Mouse (Mus musculus) heart, adult 2 months (tissue): ENCODE measurements around the gene Srrm4. TPM values are rescaled to one million over a fixed set of nuclear protein-coding genes. Genes with fewer than 3 reads are reported as not detected.

ENCODE experiments used
- DNase-seq, 2 experiments: peaks; one replicate each; pipeline ENCODE4 v3.0.0; 2021
- H3K27ac ChIP-seq: fragments of 200-600 bp; 2 replicates; pipeline ENCODE4 v1.8.1; 2022
- H3K27me3 ChIP-seq: fragments of 200-500 bp; 2 replicates; pipeline ENCODE4 v1.6.1; 2012; ENCODE audit warnings: mild to moderate bottlenecking, low read length, inconsistent platforms, mixed read lengths; ENCODE audit not compliant: control insufficient read depth, insufficient read depth
- H3K36me3 ChIP-seq: fragments of 200-500 bp; 2 replicates; pipeline ENCODE4 v1.6.1; 2012; ENCODE audit warnings: low read length, inconsistent platforms; ENCODE audit not compliant: control insufficient read depth, insufficient read depth
- H3K4me1 ChIP-seq: fragments of 200-500 bp; 2 replicates; pipeline ENCODE4 v1.6.1; 2011; ENCODE audit warnings: low read length; ENCODE audit not compliant: control insufficient read depth, insufficient read depth
- H3K4me3 ChIP-seq: fragments of 200-600 bp; 2 replicates; pipeline ENCODE4 v1.8.1; 2022
- H3K79me2 ChIP-seq: fragments of 200-500 bp; replicated peaks from 2 replicates; pipeline ENCODE4 v1.6.1; 2012; ENCODE audit warnings: mild to moderate bottlenecking, inconsistent platforms, low read length, moderate library complexity, mixed read lengths; ENCODE audit not compliant: control insufficient read depth, insufficient read depth
- H3K9ac ChIP-seq: fragments of 200-500 bp; 2 replicates; pipeline ENCODE4 v1.6.1; 2012; ENCODE audit warnings: low read depth, mild to moderate bottlenecking, control low read depth, inconsistent platforms, low read length, mixed read lengths
- CTCF ChIP-seq: fragments of 200-600 bp; IDR thresholded peaks from 2 replicates; pipeline ENCODE4 v1.8.1; 2022; ENCODE audit warnings: antibody characterized with exemption, mild to moderate bottlenecking, moderate library complexity
- EP300 ChIP-seq: fragments of 200-500 bp; IDR thresholded peaks from 2 replicates; pipeline ENCODE4 v1.6.1; 2011; ENCODE audit warnings: low read depth, low read length, control low read depth; ENCODE audit not compliant: insufficient read depth
- POLR2A ChIP-seq: fragments of 200-500 bp; IDR thresholded peaks from 2 replicates; pipeline ENCODE4 v1.6.1; 2011; ENCODE audit warnings: mild to moderate bottlenecking, low read depth, low read length, control low read depth; ENCODE audit not compliant: insufficient read depth
- WGBS: fragments of 180-500 bp; shearing (Covaris S2); methylation state at CpG from one replicate; pipeline ENCODE4 v1.1.7; 2018; 5-methylcytosine and 5-hydroxymethylcytosine counted together
- intact Hi-C: fragments of 180-260 bp; cut with DNase I; formaldehyde crosslinking; loops from one replicate; pipeline ENCODE4 v1.15.1; 2025
- polyA plus RNA-seq: library from polyadenylated mRNA; depleted of rRNA; stranded (reverse); fragments of >200 nt; gene quantifications from 2 replicates; pipeline ENCODE4 v1.2.3, GENCODE M21; 2012
- total RNA-seq, 2 experiments: library from RNA; stranded (reverse); gene quantifications; 2 replicates each; pipeline ENCODE4 v1.2.3; 2021

Srrm4 gene
- total and polyA plus RNA-seq, 3 experiments, result 7.7 to 12.2 (median 9.3) TPM

- TF ChIP-seq EP300 (no peak), POLR2A (no peak), CTCF (no peak)
- H3K79me2 ChIP-seq, result no peaks in the 10 kb centered on the region
- H3K27ac ChIP-seq, result no peak overlapping the region
- no peak for DNase-seq
- intact Hi-C loops, result no loop called here
- H3K4me3 ChIP-seq, result no peak overlapping the region
- no peaks in the 10 kb centered on the region for H3K36me3 ChIP-seq
- H3K9ac ChIP-seq, result no peak overlapping the region
- no peaks in the 10 kb centered on the region for H3K27me3 ChIP-seq
- no peaks in the 10 kb centered on the region for H3K4me1 ChIP-seq
- WGBS, result 50% methylated on average over 4 of the region's 4 CpGs
Observed at GRCm38 (mm10) chr5:116526324-116526723, 65.3 kb downstream of the Srrm4 start.

- Histone ChIP-seq H3K4me3 (no peak overlapping the region), H3K27ac (no peak overlapping the region), H3K36me3 (no peaks in the 10 kb centered on the region), H3K27me3 (no peaks in the 10 kb centered on the region), H3K9ac (no peak overlapping the region), H3K79me2 (no peaks in the 10 kb centered on the region), H3K4me1 (no peaks in the 10 kb centered on the region)
- TF ChIP-seq CTCF (no peak), POLR2A (no peak), EP300 (no peak)
- 70% methylated on average over 8 of the region's 8 CpGs for WGBS
- intact Hi-C loops, result no loop called here
- DNase-seq, result no peak
Observed at GRCm38 (mm10) chr5:116525308-116525707, 66.3 kb downstream of the Srrm4 start.

- intact Hi-C loops, result no loop called here
- no peak overlapping the region for H3K4me3 ChIP-seq
- no peak overlapping the region for H3K9ac ChIP-seq
- DNase-seq, result no peak
- no peaks in the 10 kb centered on the region for H3K36me3 ChIP-seq
- H3K79me2 ChIP-seq, result no peaks in the 10 kb centered on the region
- H3K27ac ChIP-seq, result no peak overlapping the region
- no peaks in the 10 kb centered on the region for H3K4me1 ChIP-seq
- WGBS, result 84% methylated on average over 8 of the region's 8 CpGs
- TF ChIP-seq POLR2A (no peak), EP300 (no peak), CTCF (no peak)
- no peaks in the 10 kb centered on the region for H3K27me3 ChIP-seq
Observed at GRCm38 (mm10) chr5:116523553-116523952, 68.1 kb downstream of the Srrm4 start.

GRCm38 (mm10) chr5:116523079-116523478 is 68.5 kb downstream of the Srrm4 start:
- TF ChIP-seq POLR2A, result no peak
- TF ChIP-seq CTCF, result no peak
- no peak for TF ChIP-seq EP300

GRCm38 (mm10) chr5:116522273-116522672 is 69.3 kb downstream of the Srrm4 start:
- H3K79me2 ChIP-seq, result no peaks in the 10 kb centered on the region
- H3K4me3 ChIP-seq, result no peak overlapping the region
- no peak overlapping the region for H3K9ac ChIP-seq
- no peak overlapping the region for H3K27ac ChIP-seq
- 68% methylated on average over 11 of the region's 11 CpGs for WGBS
- H3K36me3 ChIP-seq, result no peaks in the 10 kb centered on the region
- DNase-seq, result no peak
- TF ChIP-seq CTCF (no peak), EP300 (no peak), POLR2A (no peak)
- no peaks in the 10 kb centered on the region for H3K27me3 ChIP-seq
- intact Hi-C loops, result no loop called here
- no peaks in the 10 kb centered on the region for H3K4me1 ChIP-seq

More at GRCm38 (mm10) chr5:116523079-116523478, 68.5 kb downstream of the Srrm4 start:
- no peaks in the 10 kb centered on the region for H3K79me2 ChIP-seq
- DNase-seq, result no peak
- H3K4me1 ChIP-seq, result no peaks in the 10 kb centered on the region
- intact Hi-C loops, result no loop called here
- H3K36me3 ChIP-seq, result no peaks in the 10 kb centered on the region
- H3K9ac ChIP-seq, result no peak overlapping the region
- no peak overlapping the region for H3K27ac ChIP-seq
- no peaks in the 10 kb centered on the region for H3K27me3 ChIP-seq
- no peak overlapping the region for H3K4me3 ChIP-seq
- 23% methylated on average over 9 of the region's 9 CpGs for WGBS

GRCm38 (mm10) chr5:116518047-116518446 is 73.6 kb downstream of the Srrm4 start:
- WGBS, result 24% methylated on average over 4 of the region's 4 CpGs
- intact Hi-C loops, result no loop called here

More at GRCm38 (mm10) chr5:116518047-116518446, 73.6 kb downstream of the Srrm4 start:
- no peak for DNase-seq
- Histone ChIP-seq H3K36me3 (no peaks in the 10 kb centered on the region), H3K79me2 (no peaks in the 10 kb centered on the region), H3K9ac (no peak overlapping the region), H3K27ac (no peak overlapping the region), H3K4me3 (no peak overlapping the region), H3K4me1 (no peaks in the 10 kb centered on the region), H3K27me3 (no peaks in the 10 kb centered on the region)
- no peak for TF ChIP-seq CTCF
- no peak for TF ChIP-seq EP300
- no peak for TF ChIP-seq POLR2A
